Mouse (Mus musculus) heart, postnatal 25 days (tissue): ENCODE results near the gene Elmo3. TPM values are rescaled to one million over a fixed set of nuclear protein-coding genes. Genes with fewer than 3 reads are reported as not detected.
"Not testable (repeated sequence)": the region's sequence is repeated elsewhere in the genome, so short reads cannot be mapped to it uniquely, and the experiment has no call there.

Experiments used
- DNase-seq: peaks from one replicate; pipeline ENCODE4 v3.0.0; 2022; ENCODE audit warnings: low spot score
- intact Hi-C: fragments of 180-260 bp; cut with DNase I; formaldehyde crosslinking; loops from one replicate; pipeline ENCODE4 v1.15.1; 2025
- total RNA-seq, 2 experiments: library from RNA; stranded (reverse); gene quantifications; 2 replicates each; pipeline ENCODE4 v1.2.3; 2021

The Elmo3 gene
- total RNA-seq, 2 experiments from 2014 or later = 0.81 to 0.91 TPM

- intact Hi-C loops = no loop called here
- DNase-seq = no peak
Observed at GRCm38 (mm10) chr8:105270916-105271186, 34.5 kb upstream of the Elmo3 start.

GRCm38 (mm10) chr8:105275387-105275786 is 30.0 kb upstream of the Elmo3 start:
- intact Hi-C loops = no loop called here

GRCm38 (mm10) chr8:105275840-105276239 is 29.6 kb upstream of the Elmo3 start, which contains the start of gene Nol3:
Gene Nol3 (plus strand): TSS chr8:105276140.
- intact Hi-C loops = no loop called here
- DNase-seq = no peak

More at GRCm38 (mm10) chr8:105275387-105275786, 30.0 kb upstream of the Elmo3 start:
- DNase-seq = no peak

GRCm38 (mm10) chr8:105276292-105277120 is 28.9 kb upstream of the Elmo3 start:
- intact Hi-C loops = no loop called here
- no peak for DNase-seq

GRCm38 (mm10) chr8:105278911-105279334 is 26.5 kb upstream of the Elmo3 start:
- intact Hi-C loops = no loop called here
- no peak for DNase-seq

DNA sequence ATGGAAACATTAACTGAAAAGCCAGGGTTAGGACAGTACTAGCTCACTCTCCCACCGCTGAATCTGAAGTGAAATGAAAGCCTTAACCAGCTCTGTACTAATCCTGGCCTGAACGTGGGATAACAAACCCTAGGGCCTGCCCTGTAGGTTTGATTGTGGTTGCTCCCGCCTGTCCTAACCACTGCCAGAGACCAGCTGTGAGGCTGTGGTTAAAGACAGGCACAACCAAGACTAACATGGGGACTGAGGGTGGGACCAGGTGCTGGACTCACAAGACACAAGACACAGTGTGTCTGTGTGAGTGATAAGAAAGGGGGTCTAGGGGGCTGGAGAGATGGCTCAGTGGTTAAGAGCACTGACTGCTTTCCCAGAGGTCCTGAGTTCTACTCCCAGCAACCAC is 24.8 kb upstream of the Elmo3 start:
- no peak for DNase-seq
- intact Hi-C loops = no loop called here

DNA sequence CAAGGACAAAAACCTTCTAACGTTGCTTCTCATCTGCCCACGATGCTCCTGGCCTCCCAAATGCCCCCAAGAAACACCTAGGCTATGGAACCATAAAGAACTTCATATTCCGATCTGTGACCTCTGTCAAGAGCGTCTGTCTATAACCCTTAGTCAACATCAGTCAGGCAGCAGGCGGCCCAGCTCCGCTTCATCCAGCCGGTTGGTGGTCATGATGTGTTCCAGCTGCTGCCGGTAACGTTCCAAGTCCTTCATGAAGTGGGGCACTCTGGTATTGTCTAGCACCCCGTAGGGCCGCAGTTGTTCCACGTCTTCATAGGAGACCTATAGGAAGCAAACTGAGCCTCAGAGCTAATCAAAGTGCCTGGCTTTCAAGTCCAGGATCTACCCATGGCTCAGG is 23.6 kb upstream of the Elmo3 start:
- intact Hi-C loops = no loop called here

GRCm38 (mm10) chr8:105282239-105282638 is 23.2 kb upstream of the Elmo3 start:
- intact Hi-C loops = no loop called here
- no peak for DNase-seq

More for the DNA sequence above, 23.6 kb upstream of the Elmo3 start:
- no peak for DNase-seq

DNA sequence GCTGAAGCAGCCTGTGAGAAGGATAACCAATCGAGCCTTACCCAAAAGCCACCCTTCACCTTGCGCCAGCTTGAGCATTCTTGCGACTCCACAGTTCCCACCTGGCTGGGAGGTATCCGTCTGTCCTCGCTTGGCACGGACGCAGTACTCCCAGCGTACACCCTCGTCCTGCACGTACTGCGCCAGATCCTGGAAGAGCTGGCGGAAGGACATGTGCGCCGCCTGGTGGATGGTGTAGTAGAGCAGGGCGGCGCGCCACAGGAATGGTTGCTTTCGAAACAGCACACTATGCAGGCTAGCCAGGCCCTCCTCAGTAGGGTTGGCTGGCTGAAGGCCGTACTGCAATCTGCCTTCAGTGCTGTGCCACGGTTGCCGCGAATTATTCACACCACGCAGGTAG is 22.3 kb upstream of the Elmo3 start:
- intact Hi-C loops = no loop called here
- DNase-seq = no peak

DNA sequence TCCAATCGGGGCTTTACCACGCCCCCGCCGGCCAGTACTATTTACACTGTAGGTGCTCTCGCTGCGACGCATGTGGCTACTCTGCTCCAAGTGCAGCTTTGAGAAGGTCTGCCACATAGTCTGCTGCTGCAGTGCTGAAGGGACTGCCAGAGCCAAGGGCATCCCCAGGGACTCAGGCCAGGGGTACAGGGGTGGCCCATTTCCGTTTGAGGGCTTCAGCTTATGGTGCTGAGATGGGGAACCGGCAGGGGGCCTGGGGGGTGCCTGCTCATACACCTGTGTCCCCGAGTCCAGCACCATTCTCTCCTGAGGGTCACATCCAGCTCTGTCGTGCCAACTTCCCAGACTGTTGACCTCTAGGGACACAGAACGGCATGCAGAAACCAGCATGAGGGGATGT is 19.9 kb upstream of the Elmo3 start:
- intact Hi-C loops = no loop called here
- DNase-seq = no peak

GRCm38 (mm10) chr8:105286907-105287306 is 18.5 kb upstream of the Elmo3 start:
- DNase-seq = no peak
- intact Hi-C loops = no loop called here

GRCm38 (mm10) chr8:105288231-105288630 is 17.2 kb upstream of the Elmo3 start:
- DNase-seq = no peak
- intact Hi-C loops = loop anchor here (2.0 kb wide), 1 partner anchor 23 kb away; the partner anchor contains the start of genes Fbxl8 and Tradd

DNA sequence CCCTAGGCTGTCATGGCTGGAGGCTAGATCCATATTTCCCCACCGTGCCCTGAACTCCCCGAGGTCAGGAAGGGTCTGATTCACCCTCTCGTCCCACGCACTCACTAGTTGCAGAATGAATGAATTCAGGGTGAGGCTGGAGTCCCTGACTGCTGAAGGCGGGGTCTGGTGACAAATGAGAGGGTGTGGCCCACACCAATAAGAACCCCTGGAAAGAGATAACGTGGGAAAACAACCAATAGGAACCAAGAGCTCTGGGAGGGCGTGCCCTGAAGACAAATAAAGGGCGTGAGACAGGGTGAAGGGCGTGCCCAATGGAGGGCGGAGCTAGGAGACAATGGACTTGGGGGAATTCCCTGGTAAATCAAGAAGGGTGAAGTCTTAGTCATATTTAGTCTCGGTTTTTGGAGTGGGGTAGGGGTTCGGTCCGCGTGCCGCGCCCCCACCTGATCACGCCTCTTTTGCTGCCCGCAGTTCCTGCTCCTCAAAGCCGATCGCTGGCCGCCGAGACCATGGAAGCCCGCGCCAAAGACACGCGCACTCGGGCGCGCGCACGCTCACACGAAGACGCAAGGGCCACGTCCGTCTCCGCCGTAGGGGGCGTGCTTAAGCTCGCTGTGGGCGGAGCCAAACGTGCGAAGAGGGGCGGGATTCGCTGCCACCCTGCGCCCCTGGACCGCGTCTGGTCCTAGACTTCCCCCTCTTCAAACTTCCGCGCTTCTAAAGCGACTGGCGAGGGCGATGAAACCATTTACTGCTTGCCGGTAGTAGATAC is 16.3 kb upstream of the Elmo3 start:
- peak; percentile 82 for DNase-seq
- intact Hi-C loops = loop anchor here (2.0 kb wide), 1 partner anchor 24 kb away; the partner anchor contains the start of genes Fbxl8 and Tradd

GRCm38 (mm10) chr8:105289805-105290460 is 15.5 kb upstream of the Elmo3 start, which contains the start of gene 4931428F04Rik:
Gene 4931428F04Rik (minus strand): TSS chr8:105289864.
- intact Hi-C loops = loop anchor here (2.0 to 5.0 kb wide), 2 partner anchors 25 to 38 kb away; partner anchors contain the start of genes Fbxl8 and Tradd
- no peak for DNase-seq

DNA sequence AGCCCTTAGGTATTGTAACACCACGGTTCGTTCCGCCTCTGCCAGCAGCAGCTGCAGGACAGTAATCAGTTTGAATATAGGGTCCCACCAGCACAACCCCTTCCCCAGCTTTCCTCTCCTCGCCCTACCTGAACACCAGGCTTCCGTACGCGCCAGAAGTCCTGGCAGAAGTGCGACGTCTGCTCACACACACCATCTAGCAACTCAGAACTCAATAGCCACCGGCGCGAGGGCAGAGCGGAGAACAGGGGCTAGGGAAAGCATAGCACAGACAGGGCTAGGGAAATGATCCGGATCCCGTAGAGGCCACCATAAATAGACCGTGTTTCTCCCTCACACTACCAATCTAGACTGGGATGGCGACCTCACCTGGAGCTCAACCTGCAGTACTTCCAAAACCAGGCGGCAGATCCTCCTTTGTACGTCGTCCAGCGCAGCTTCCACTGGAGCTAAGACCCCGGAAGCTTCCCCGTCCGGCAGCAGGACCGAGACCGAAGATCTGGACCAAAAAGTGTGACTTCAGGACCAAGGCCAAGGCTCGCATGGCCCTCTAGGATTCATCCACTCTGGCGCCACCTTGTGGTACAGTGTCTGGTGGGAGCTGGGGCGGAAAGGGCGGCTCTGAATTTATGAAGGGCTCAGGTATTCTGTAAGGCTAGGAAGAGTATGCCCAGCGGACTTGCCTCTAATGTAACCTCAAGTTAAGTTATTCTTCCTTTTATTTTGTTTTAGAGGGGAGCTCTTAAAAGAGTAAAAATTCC is 14.7 kb upstream of the Elmo3 start:
- DNase-seq = peak; percentile 60
- intact Hi-C loops = loop anchor here (5.0 kb wide), 1 partner anchor 38 kb away; no protein-coding TSS in a partner anchor

- not testable (repeated sequence) for DNase-seq
- intact Hi-C loops = loop anchor here (5.0 kb wide), 1 partner anchor 39 kb away; no protein-coding TSS in a partner anchor
Observed at GRCm38 (mm10) chr8:105291364-105291763, 14.0 kb upstream of the Elmo3 start.

DNA sequence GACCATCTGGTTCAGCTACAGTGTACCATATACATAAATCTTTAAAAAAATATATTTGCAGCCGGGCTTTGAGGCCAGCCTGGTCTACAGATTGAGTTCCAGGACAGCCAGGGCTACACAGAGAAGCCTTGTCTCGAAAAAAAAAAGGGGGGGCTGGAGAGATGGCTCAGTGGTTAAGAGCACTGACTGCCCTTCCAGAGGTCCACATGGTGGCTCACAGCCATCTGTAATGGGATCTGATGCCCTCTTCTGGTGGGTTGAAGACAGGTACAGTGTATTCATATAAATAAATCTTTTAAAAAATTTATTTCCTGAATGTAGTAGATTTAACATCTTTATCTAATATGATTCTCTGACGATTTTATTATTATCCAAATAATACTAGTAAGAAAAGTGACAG is 13.6 kb upstream of the Elmo3 start:
- intact Hi-C loops = loop anchor here (5.0 kb wide), 1 partner anchor 40 kb away; no protein-coding TSS in a partner anchor
- DNase-seq = not testable (repeated sequence)

DNA sequence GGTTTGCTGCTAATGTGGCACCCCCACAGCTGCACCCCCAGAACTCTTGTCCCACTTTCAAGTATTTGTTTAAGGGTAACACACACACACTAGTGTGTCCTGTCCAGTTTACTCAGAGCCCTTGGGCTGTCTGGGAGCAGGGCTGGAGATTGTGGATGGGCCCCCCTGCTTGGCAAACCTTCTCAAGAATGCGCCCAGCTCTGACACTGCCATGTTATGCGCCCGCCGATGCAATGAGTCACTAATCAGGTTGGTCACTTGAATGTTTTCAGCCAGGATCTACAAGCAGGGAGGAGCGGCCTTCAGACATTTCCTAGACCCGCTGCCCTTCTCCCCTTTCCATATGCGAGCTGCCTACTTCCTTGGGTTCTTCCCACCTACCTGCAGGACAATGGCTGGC is 12.9 kb upstream of the Elmo3 start:
- intact Hi-C loops = loop anchor here (5.0 kb wide), 1 partner anchor 40 kb away; no protein-coding TSS in a partner anchor

GRCm38 (mm10) chr8:105293405-105293804 is 12.0 kb upstream of the Elmo3 start:
- intact Hi-C loops = loop anchor here (5.0 kb wide), 1 partner anchor 41 kb away; no protein-coding TSS in a partner anchor
- DNase-seq = no peak

More for the DNA sequence above, 12.9 kb upstream of the Elmo3 start:
- no peak for DNase-seq
